Comparison of ENCODE assay signal across 19 mouse cellular contexts in the genomic region with DNA sequence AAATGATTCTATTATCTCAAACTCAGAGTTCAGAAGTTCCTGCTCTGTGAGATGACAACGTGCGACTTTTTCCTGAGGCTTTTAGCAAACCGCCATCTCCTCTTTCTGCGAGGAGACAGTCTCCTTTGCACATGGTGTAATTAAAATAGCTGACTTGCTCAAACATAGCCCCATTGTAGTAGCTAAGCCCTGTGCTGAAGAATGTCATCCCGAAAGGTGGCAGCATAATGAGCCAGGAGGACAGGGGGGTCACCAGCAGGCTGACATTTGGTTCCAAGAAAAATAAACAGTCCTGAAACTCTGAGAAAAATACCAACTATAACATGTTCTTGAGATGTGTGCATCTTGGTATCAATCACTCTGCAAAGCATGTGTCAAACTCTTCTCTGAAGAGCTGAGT.
A peak's percentile ranks its signal among the peaks of the same experiment; 100 is the strongest.
DNase-seq lines count a peak whose midpoint lies in the region; ATAC-seq lines count a peak whose summit lies in the region.
"Had no signal": no experiment of that assay in that cellular context is flagged by ENCODE, and none has a peak within 500 bp of the region (broad histone marks: within the 10 kb centered on the region; RNA-seq: fewer than 3 reads in every experiment).

No protein-coding gene starts in this region.

- H3K36me3 ChIP-seq in embryonic facial prominence, embryonic 11.5 days (replicated peaks; ENCODE audit: control insufficient read depth, insufficient read depth, low read depth, low read length): no peaks in the 10 kb centered on the region
- H3K36me3 ChIP-seq: embryonic facial prominence, embryonic 13.5 days; forebrain, embryonic 15.5 days; heart, embryonic 10.5 days; hindbrain, embryonic 15.5 days had no signal

- no peak overlapping the region for H3K4me3 ChIP-seq in embryonic facial prominence, embryonic 11.5 days (ENCODE audit: low read depth, low read length)
- H3K4me3 ChIP-seq: embryonic facial prominence, embryonic 13.5 days; forebrain, embryonic 15.5 days; heart, embryonic 10.5 days; hindbrain, embryonic 15.5 days had no signal

- no peak overlapping the region for H3K9ac ChIP-seq in embryonic facial prominence, embryonic 11.5 days (replicated peaks; ENCODE audit: low read length)
- H3K9ac ChIP-seq: embryonic facial prominence, embryonic 13.5 days; forebrain, embryonic 15.5 days; hindbrain, embryonic 15.5 days had no signal

- no peak overlapping the region for H3K4me2 ChIP-seq in embryonic facial prominence, embryonic 11.5 days (ENCODE audit: low read depth, low read length)
- H3K4me2 ChIP-seq: embryonic facial prominence, embryonic 13.5 days; forebrain, embryonic 15.5 days; hindbrain, embryonic 15.5 days had no signal

- peak; percentile 45 for DNase-seq in heart, adult 11 months
- no peak for DNase-seq in heart, postnatal 10 days
- peak; percentile 50 for DNase-seq in embryo, embryonic 10.5 days (ENCODE audit: low spot score)
- peak; percentile 47 for DNase-seq in embryonic facial prominence, embryonic 11.5 days (ENCODE audit: low spot score)
- DNase-seq in kidney, postnatal 36 days: no peak
- DNase-seq in thymus, postnatal 0 days (ENCODE audit: low spot score): no peak
- DNase-seq in gastrocnemius, postnatal 25 days: no peak
- DNase-seq: adrenal gland, postnatal 10 days; cerebellum, adult 11 months; cerebellum, adult 8-10 months; cerebellum, postnatal 14 days; gastrocnemius, postnatal 36 days; heart, postnatal 14 days had no signal

- WGBS in embryonic facial prominence, embryonic 11.5 days: 12% methylated on average over 5 of the region's 5 CpGs

- H3K27me3 ChIP-seq in embryonic facial prominence, embryonic 11.5 days (ENCODE audit: control insufficient read depth, insufficient read depth, low read length): no peaks in the 10 kb centered on the region
- H3K27me3 ChIP-seq: embryonic facial prominence, embryonic 13.5 days; forebrain, embryonic 15.5 days; hindbrain, embryonic 15.5 days had no signal

- no peak overlapping the region; the same call in 1 of the 2 replicates for H3K27ac ChIP-seq in embryonic facial prominence, embryonic 11.5 days (replicated peaks; ENCODE audit: low read depth, low read length)
- H3K27ac ChIP-seq: embryonic facial prominence, embryonic 13.5 days; forebrain, embryonic 15.5 days; heart, embryonic 10.5 days; hindbrain, embryonic 15.5 days had no signal

- no peaks in the 10 kb centered on the region for H3K4me1 ChIP-seq in embryonic facial prominence, embryonic 11.5 days (ENCODE audit: control insufficient read depth, insufficient read depth, low read length)
- H3K4me1 ChIP-seq: forebrain, embryonic 15.5 days; hindbrain, embryonic 15.5 days had no signal

- H3K9me3 ChIP-seq in embryonic facial prominence, embryonic 11.5 days (replicated peaks; ENCODE audit: control insufficient read depth, low read length): no peaks in the 10 kb centered on the region
- H3K9me3 ChIP-seq: embryonic facial prominence, embryonic 13.5 days; forebrain, embryonic 15.5 days; heart, embryonic 10.5 days; hindbrain, embryonic 15.5 days had no signal

- ATAC-seq in embryonic facial prominence, embryonic 11.5 days (replicated peaks; ENCODE audit: insufficient number of reproducible peaks, low FRiP score, low TSS enrichment, low read depth): no peak
- ATAC-seq: forebrain, embryonic 15.5 days; inflammation-experienced regulatory T-cells, adult 6 months; intestine, postnatal 0 days had no signal

- intact Hi-C loops in heart, postnatal 10 days (cut with DNase I): no loop called here

Comparison
In these comparisons a context has a peak if more than half of its experiments do, and no peak if none do; other contexts are left out.
1. DNase-seq: peak in heart, adult 11 months (single experiment), embryo, embryonic 10.5 days (single experiment) and embryonic facial prominence, embryonic 11.5 days (single experiment); none in heart, postnatal 10 days (0 of 2), kidney, postnatal 36 days (0 of 2), thymus, postnatal 0 days (single experiment) and gastrocnemius, postnatal 25 days (single experiment).